Mouse (Mus musculus): ENCODE data around the gene Dut. TPM values are rescaled to one million over a fixed set of nuclear protein-coding genes. Genes with fewer than 3 reads are reported as not detected.
"Not testable (repeated sequence)": the region's sequence is repeated elsewhere in the genome, so short reads cannot be mapped to it uniquely, and the experiment has no call there.

Gene Dut
- polyA plus RNA-seq, 1 experiment from 2014 or later = 72.2 TPM

GRCm38 (mm10) chr2:125259230-125260120, 12.5 kb downstream of the Dut start:
- H3K36me3 ChIP-seq = peaks cover 19% of the 10 kb centered on the region
- peaks cover 12% of the 10 kb centered on the region for H3K4me1 ChIP-seq (replicated peaks)
- no peaks in the 10 kb centered on the region for H3K27me3 ChIP-seq
- H3K9me3 ChIP-seq = no peaks in the 10 kb centered on the region
- ATAC-seq (ENCODE audit: low read depth) = no peak
- no peak overlapping the region for H3K4me2 ChIP-seq
- no peak overlapping the region for H3K9ac ChIP-seq
- 85% methylated on average over 14 of the region's 14 CpGs for WGBS
- H3K27ac ChIP-seq (replicated peaks) = no peak overlapping the region
- no peak overlapping the region for H3K4me3 ChIP-seq

DNA sequence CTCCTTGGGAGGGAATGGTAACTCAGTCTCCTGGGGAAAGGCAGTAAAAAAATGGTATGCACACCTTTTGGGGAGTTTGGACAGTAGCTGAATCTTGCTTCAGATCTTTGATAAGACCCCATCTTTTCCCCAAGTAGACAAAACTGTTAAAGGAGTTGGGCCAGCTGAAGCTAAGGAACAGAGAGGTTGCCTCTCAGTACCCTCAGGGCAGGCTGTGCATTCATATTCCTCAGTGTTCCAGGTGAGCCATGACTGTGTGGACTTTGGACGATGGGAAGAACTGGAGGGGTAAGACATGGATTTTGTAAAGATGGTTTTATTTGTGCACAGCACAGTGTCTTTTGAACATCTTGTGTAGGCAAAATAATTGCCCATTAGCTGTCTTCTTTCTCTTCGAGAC, 13.3 kb downstream of the Dut start:
- Histone ChIP-seq H3K9me3 (no peaks in the 10 kb centered on the region), H3K4me3 (no peak overlapping the region), H3K9ac (no peak overlapping the region), H3K4me1 (replicated peaks) (peaks cover 12% of the 10 kb centered on the region), H3K27ac (replicated peaks) (no peak overlapping the region), H3K27me3 (no peaks in the 10 kb centered on the region), H3K36me3 (peaks cover 16% of the 10 kb centered on the region), H3K4me2 (no peak overlapping the region)
- 85% methylated on average over 2 of the region's 2 CpGs for WGBS
- ATAC-seq (ENCODE audit: low read depth) = no peak

DNA sequence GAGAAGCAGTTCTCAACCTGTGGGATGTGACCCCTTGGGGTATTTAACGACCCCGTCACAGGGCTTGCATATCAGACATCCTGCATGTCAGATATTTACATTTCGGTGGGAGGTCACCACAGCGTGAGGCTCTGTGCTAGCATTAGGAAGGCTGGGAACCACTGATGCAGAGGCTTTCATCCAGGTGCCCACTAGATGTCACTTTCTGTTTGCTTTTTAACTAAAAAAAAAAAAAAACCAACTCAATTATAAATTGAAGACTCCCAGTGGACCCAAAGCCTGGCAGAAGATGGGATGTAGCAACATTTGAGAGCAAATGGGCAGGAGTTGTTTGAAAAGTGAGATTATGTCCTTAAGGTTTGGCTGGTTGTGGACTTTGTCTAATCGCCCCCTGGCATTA, 16.1 kb downstream of the Dut start:
- H3K27ac ChIP-seq (replicated peaks) = no peak overlapping the region
- WGBS = 22% methylated on average over 5 of the region's 5 CpGs
- no peak overlapping the region for H3K9ac ChIP-seq
- H3K4me3 ChIP-seq = no peak overlapping the region
- no peaks in the 10 kb centered on the region for H3K27me3 ChIP-seq
- H3K4me1 ChIP-seq (replicated peaks) = peaks cover 12% of the 10 kb centered on the region
- H3K9me3 ChIP-seq = no peaks in the 10 kb centered on the region
- peaks cover 3% of the 10 kb centered on the region for H3K36me3 ChIP-seq
- peak; percentile 62 for ATAC-seq (ENCODE audit: low read depth)
- H3K4me2 ChIP-seq = no peak overlapping the region

DNA sequence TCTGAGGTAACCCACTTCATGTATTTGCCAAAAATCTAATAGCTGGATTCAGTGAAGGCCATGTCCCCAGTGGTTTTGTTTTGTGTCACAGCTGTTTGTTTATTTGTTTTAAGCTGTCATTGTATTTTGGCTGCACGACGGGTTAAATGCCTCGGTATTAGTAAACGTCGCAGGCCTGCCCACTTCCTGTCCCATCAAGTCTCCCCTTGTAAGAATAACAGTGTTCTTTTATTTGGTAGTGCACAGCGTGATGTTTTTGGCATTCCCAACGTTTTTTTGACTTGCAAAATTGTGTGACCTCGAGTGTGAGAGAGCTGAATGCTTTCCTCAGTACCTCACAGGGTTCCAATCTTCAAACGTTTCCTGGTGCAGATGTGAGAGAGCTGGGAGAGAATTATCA, 16.8 kb downstream of the Dut start:
- H3K9me3 ChIP-seq = no peaks in the 10 kb centered on the region
- H3K4me3 ChIP-seq = no peak overlapping the region
- WGBS = 16% methylated on average over 9 of the region's 9 CpGs
- ATAC-seq (ENCODE audit: low read depth) = no peak
- H3K27ac ChIP-seq (replicated peaks) = peak overlapping the region; percentile 43
- no peaks in the 10 kb centered on the region for H3K27me3 ChIP-seq
- no peaks in the 10 kb centered on the region for H3K36me3 ChIP-seq
- H3K4me1 ChIP-seq (replicated peaks) = peaks cover 12% of the 10 kb centered on the region
- no peak overlapping the region for H3K9ac ChIP-seq
- no peak overlapping the region for H3K4me2 ChIP-seq

DNA sequence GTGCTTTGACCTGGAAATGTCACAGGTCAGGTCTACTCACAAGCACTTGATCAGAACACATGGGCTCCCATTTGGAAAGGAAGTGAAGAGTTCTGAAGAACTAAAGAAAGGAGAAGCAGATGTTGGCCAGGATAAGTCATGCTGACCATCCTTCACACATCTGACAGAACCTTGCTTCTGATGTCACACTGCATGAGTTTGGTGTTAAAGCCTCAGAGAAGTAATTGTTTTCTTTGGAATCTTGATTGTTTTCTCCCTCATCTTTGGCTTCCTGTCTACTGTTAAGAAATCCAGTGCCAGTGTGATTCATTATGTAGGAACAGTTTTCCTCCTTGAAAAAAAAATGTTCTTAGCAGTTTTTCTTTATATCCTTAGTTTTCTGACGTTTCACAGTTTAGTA, 21.9 kb downstream of the Dut start:
- H3K9ac ChIP-seq = no peak overlapping the region
- no peaks in the 10 kb centered on the region for H3K36me3 ChIP-seq
- no peak overlapping the region for H3K4me3 ChIP-seq
- no peak overlapping the region for H3K4me2 ChIP-seq
- WGBS = 82% methylated on average over 1 of the region's 1 CpGs
- no peaks in the 10 kb centered on the region for H3K27me3 ChIP-seq
- H3K9me3 ChIP-seq = no peaks in the 10 kb centered on the region
- H3K4me1 ChIP-seq (replicated peaks) = peaks cover 5% of the 10 kb centered on the region
- ATAC-seq (ENCODE audit: low read depth) = no peak
- H3K27ac ChIP-seq (replicated peaks) = no peak overlapping the region

DNA sequence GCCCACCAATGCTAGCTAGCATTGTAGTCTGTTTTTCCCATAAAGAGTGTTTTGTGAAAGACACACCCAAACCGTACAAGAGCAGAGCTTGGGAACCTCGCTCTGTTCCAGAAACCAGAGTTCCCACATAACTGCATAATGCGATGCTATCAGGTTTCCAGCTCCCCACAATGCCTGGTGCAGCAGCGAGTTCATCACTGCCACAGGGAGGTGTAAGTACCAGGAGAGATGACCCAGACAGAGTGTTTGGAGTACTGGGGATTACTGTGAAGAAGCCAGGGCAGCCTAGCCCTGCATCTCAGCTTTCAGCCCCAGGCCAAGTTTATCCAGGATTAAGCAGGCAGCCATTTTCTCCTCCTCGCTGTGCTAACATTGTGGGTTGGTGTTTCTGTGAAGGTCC, 28.6 kb downstream of the Dut start:
- Histone ChIP-seq H3K4me1 (replicated peaks) (no peaks in the 10 kb centered on the region), H3K36me3 (no peaks in the 10 kb centered on the region), H3K27me3 (no peaks in the 10 kb centered on the region), H3K9ac (no peak overlapping the region), H3K4me3 (no peak overlapping the region), H3K4me2 (no peak overlapping the region), H3K27ac (replicated peaks) (no peak overlapping the region), H3K9me3 (no peaks in the 10 kb centered on the region)
- WGBS = 69% methylated on average over 5 of the region's 5 CpGs
- no peak for ATAC-seq (ENCODE audit: low read depth)

- Histone ChIP-seq H3K9me3 (no peaks in the 10 kb centered on the region), H3K4me3 (no peak overlapping the region), H3K36me3 (no peaks in the 10 kb centered on the region), H3K4me2 (no peak overlapping the region), H3K27me3 (no peaks in the 10 kb centered on the region), H3K9ac (no peak overlapping the region), H3K27ac (replicated peaks) (no peak overlapping the region), H3K4me1 (replicated peaks) (no peaks in the 10 kb centered on the region)
- no peak for ATAC-seq (ENCODE audit: low read depth)
- 91% methylated on average over 5 of the region's 5 CpGs for WGBS
Observed at GRCm38 (mm10) chr2:125276692-125277091, 29.7 kb downstream of the Dut start.

DNA sequence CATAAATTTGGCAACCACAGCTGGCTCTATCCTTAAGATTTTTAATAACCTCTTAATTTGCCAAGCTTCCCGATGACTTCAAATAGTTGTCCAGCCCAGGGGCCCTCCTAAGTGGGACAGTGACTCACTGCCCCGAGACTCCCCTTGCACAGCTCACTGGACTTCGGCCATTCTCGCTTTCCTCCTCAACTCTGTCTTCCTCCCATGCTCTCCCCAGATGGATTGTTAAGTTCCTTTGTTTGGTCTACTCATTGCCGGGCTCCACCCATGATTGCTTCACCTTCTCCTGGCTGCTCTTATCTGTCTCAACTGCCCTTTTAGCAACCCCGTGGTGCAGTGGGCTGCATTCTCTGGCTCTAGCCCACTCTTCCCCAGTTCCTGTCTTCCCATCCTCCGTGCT, 31.5 kb downstream of the Dut start:
- Histone ChIP-seq H3K4me1 (replicated peaks) (no peaks in the 10 kb centered on the region), H3K9me3 (no peaks in the 10 kb centered on the region), H3K27ac (replicated peaks) (no peak overlapping the region), H3K9ac (no peak overlapping the region), H3K27me3 (no peaks in the 10 kb centered on the region), H3K4me3 (no peak overlapping the region), H3K4me2 (no peak overlapping the region), H3K36me3 (no peaks in the 10 kb centered on the region)
- no peak for ATAC-seq (ENCODE audit: low read depth)
- 74% methylated on average over 7 of the region's 7 CpGs for WGBS

DNA sequence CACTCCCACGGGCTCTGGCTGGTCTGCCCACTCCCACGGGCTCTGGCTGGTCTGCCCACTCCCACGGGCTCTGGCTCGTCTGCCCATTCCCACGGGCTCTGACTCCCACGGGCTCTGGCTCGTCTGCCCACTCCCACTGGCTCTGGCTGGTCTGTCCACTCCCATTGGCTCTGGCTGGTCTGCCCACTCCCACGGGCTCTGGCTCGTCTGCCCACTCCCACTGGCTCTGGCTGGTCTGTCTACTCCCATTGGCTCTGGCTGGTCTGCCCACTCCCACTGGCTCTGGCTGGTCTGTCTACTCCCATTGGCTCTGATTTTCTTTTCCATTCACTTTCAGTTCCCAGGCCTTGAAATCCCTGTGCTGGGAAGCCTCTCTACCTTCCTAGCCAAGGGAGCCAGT, 33.0 kb downstream of the Dut start:
- 76% methylated on average over 9 of the region's 9 CpGs for WGBS
- not testable (repeated sequence) for H3K27me3 ChIP-seq; ATAC-seq (ENCODE audit: low read depth); H3K4me2 ChIP-seq; H3K4me3 ChIP-seq; H3K9ac ChIP-seq; H3K4me1 ChIP-seq (replicated peaks); H3K36me3 ChIP-seq; H3K9me3 ChIP-seq; H3K27ac ChIP-seq (replicated peaks)

- H3K9ac ChIP-seq = no peak overlapping the region
- no peaks in the 10 kb centered on the region for H3K4me1 ChIP-seq (replicated peaks)
- H3K27me3 ChIP-seq = no peaks in the 10 kb centered on the region
- H3K36me3 ChIP-seq = no peaks in the 10 kb centered on the region
- H3K4me3 ChIP-seq = no peak overlapping the region
- H3K27ac ChIP-seq (replicated peaks) = no peak overlapping the region
- 69% methylated on average over 14 of the region's 14 CpGs for WGBS
- ATAC-seq (ENCODE audit: low read depth) = no peak
- H3K9me3 ChIP-seq = no peaks in the 10 kb centered on the region
- no peak overlapping the region for H3K4me2 ChIP-seq
Observed at GRCm38 (mm10) chr2:125282334-125283206, 35.6 kb downstream of the Dut start.

- H3K4me3 ChIP-seq = no peak overlapping the region
- WGBS = 77% methylated on average over 4 of the region's 4 CpGs
- no peak overlapping the region for H3K9ac ChIP-seq
- no peak overlapping the region for H3K4me2 ChIP-seq
- no peaks in the 10 kb centered on the region for H3K4me1 ChIP-seq (replicated peaks)
- no peaks in the 10 kb centered on the region for H3K36me3 ChIP-seq
- no peak for ATAC-seq (ENCODE audit: low read depth)
- no peaks in the 10 kb centered on the region for H3K9me3 ChIP-seq
- no peak overlapping the region for H3K27ac ChIP-seq (replicated peaks)
- H3K27me3 ChIP-seq = no peaks in the 10 kb centered on the region
Observed at GRCm38 (mm10) chr2:125285777-125286176, 38.8 kb downstream of the Dut start.

- no peaks in the 10 kb centered on the region for H3K4me1 ChIP-seq (replicated peaks)
- WGBS = 56% methylated on average over 10 of the region's 10 CpGs
- H3K27me3 ChIP-seq = no peaks in the 10 kb centered on the region
Observed at GRCm38 (mm10) chr2:125290197-125290965, 43.4 kb downstream of the Dut start.

More at GRCm38 (mm10) chr2:125290197-125290965, 43.4 kb downstream of the Dut start:
- Histone ChIP-seq H3K4me2 (no peak overlapping the region), H3K36me3 (no peaks in the 10 kb centered on the region), H3K9me3 (no peaks in the 10 kb centered on the region), H3K27ac (replicated peaks) (no peak overlapping the region), H3K4me3 (no peak overlapping the region), H3K9ac (no peak overlapping the region)
- ATAC-seq (ENCODE audit: low read depth) = no peak

Data from neural tube, embryonic 13.5 days (tissue).